Mouse (Mus musculus) limb, embryonic 15.5 days (tissue): Measurements from ENCODE around the gene Adra2a. TPM values are rescaled to one million over a fixed set of nuclear protein-coding genes. Genes with fewer than 3 reads are reported as not detected.

Source experiments
- ATAC-seq: fragments of 200-750 bp; cut with Nextera tagmentation; 2 replicates; pipeline ENCODE4 v1.8.0; 2017; ENCODE audit warnings: low read depth, moderate TSS enrichment; ENCODE audit not compliant: insufficient number of reproducible peaks, low FRiP score, low TSS enrichment
- H3K27ac ChIP-seq: fragments of 300-500 bp; sonication (generic); 2 replicates; pipeline ENCODE4 v1.5.1; 2015; ENCODE audit warnings: moderate library complexity, mild to moderate bottlenecking, inconsistent platforms
- H3K27me3 ChIP-seq: fragments of 300-500 bp; sonication (generic); 2 replicates; pipeline ENCODE4 v1.6.1; 2015; ENCODE audit warnings: inconsistent platforms
- H3K36me3 ChIP-seq: fragments of 300-500 bp; sonication (generic); 2 replicates; pipeline ENCODE4 v1.6.1; 2015; ENCODE audit warnings: inconsistent platforms
- H3K4me1 ChIP-seq: fragments of 300-500 bp; sonication (generic); 2 replicates; pipeline ENCODE4 v1.6.1; 2015; ENCODE audit warnings: inconsistent platforms
- H3K4me2 ChIP-seq: fragments of 300-500 bp; sonication (generic); 2 replicates; pipeline ENCODE4 v1.6.1; 2015; ENCODE audit warnings: mild to moderate bottlenecking, inconsistent platforms
- H3K4me3 ChIP-seq: fragments of 300-500 bp; sonication (generic); 2 replicates; pipeline ENCODE4 v1.5.1; 2015; ENCODE audit warnings: mild to moderate bottlenecking, inconsistent platforms
- H3K9ac ChIP-seq: fragments of 300-500 bp; sonication (generic); 2 replicates; pipeline ENCODE4 v1.6.1; 2015; ENCODE audit warnings: inconsistent platforms
- H3K9me3 ChIP-seq: fragments of 300-500 bp; sonication (generic); 2 replicates; pipeline ENCODE4 v1.6.1; 2016; ENCODE audit warnings: inconsistent platforms
- WGBS: fragments of 180-500 bp; shearing (Covaris S2); methylation state at CpG from one replicate; pipeline ENCODE4 v1.1.7; 2015; 5-methylcytosine and 5-hydroxymethylcytosine counted together
- polyA plus RNA-seq: library from polyadenylated mRNA; unstranded; fragments of >200 nt; fragmentation: Nextera tagmentation; extraction: Ambion mirVana; gene quantifications from 2 replicates; pipeline ENCODE4 v1.2.1, GENCODE M21; 2015

Gene Adra2a
- polyA plus RNA-seq, 1 experiment from 2014 or later: 0.77 TPM

- Histone ChIP-seq H3K4me3 (peak overlapping the region; percentile 53), H3K27ac (no peak overlapping the region), H3K9ac (no peak overlapping the region), H3K36me3 (no peaks in the 10 kb centered on the region), H3K9me3 (no peaks in the 10 kb centered on the region), H3K4me1 (peaks cover 37% of the 10 kb centered on the region), H3K27me3 (peaks cover 74% of the 10 kb centered on the region), H3K4me2 (peak overlapping the region; percentile 99)
- ATAC-seq: no peak
- 2% methylated on average over 55 of the region's 55 CpGs for WGBS
These were observed 2.2 kb downstream of the Adra2a start for GRCm38 (mm10) chr19:54045931-54046683.

GRCm38 (mm10) chr19:54046684-54047070, 2.7 kb downstream of the Adra2a start:
- Histone ChIP-seq H3K9me3 (no peaks in the 10 kb centered on the region), H3K27ac (no peak overlapping the region), H3K4me2 (peak overlapping the region; percentile 99), H3K9ac (peak overlapping the region; percentile 26; the same call in 1 of the 2 replicates), H3K27me3 (peaks cover 79% of the 10 kb centered on the region), H3K36me3 (no peaks in the 10 kb centered on the region), H3K4me1 (peaks cover 37% of the 10 kb centered on the region), H3K4me3 (peak overlapping the region; percentile 53)
- ATAC-seq: no peak
- WGBS: 2% methylated on average over 46 of the region's 46 CpGs

- H3K4me3 ChIP-seq: peak overlapping the region; percentile 53
- ATAC-seq: no peak
- 2% methylated on average over 27 of the region's 27 CpGs for WGBS
- no peaks in the 10 kb centered on the region for H3K36me3 ChIP-seq
- H3K27ac ChIP-seq: no peak overlapping the region
- H3K9me3 ChIP-seq: no peaks in the 10 kb centered on the region
- H3K4me1 ChIP-seq: peaks cover 37% of the 10 kb centered on the region
- H3K4me2 ChIP-seq: peak overlapping the region; percentile 99
- H3K9ac ChIP-seq: no peak overlapping the region
- peaks cover 84% of the 10 kb centered on the region for H3K27me3 ChIP-seq
These were observed 3.6 kb downstream of the Adra2a start for GRCm38 (mm10) chr19:54047386-54048050.

GRCm38 (mm10) chr19:54048161-54048885, 4.4 kb downstream of the Adra2a start:
- H3K4me2 ChIP-seq: no peak overlapping the region
- H3K9ac ChIP-seq: no peak overlapping the region
- no peak overlapping the region for H3K4me3 ChIP-seq
- no peaks in the 10 kb centered on the region for H3K9me3 ChIP-seq
- no peaks in the 10 kb centered on the region for H3K36me3 ChIP-seq
- H3K27ac ChIP-seq: no peak overlapping the region
- peaks cover 83% of the 10 kb centered on the region for H3K27me3 ChIP-seq
- no peak for ATAC-seq
- 6% methylated on average over 13 of the region's 13 CpGs for WGBS
- peaks cover 37% of the 10 kb centered on the region for H3K4me1 ChIP-seq

GRCm38 (mm10) chr19:54051651-54052050, 7.7 kb downstream of the Adra2a start:
- H3K4me1 ChIP-seq: peaks cover 14% of the 10 kb centered on the region
- no peak overlapping the region for H3K4me2 ChIP-seq
- H3K27me3 ChIP-seq: peaks cover 56% of the 10 kb centered on the region
- H3K9ac ChIP-seq: no peak overlapping the region
- H3K9me3 ChIP-seq: no peaks in the 10 kb centered on the region
- no peaks in the 10 kb centered on the region for H3K36me3 ChIP-seq
- no peak for ATAC-seq
- no peak overlapping the region for H3K27ac ChIP-seq
- 57% methylated on average over 4 of the region's 4 CpGs for WGBS
- H3K4me3 ChIP-seq: no peak overlapping the region

- no peak for ATAC-seq
- H3K4me3 ChIP-seq: no peak overlapping the region
- no peaks in the 10 kb centered on the region for H3K9me3 ChIP-seq
- no peak overlapping the region for H3K27ac ChIP-seq
- 74% methylated on average over 5 of the region's 5 CpGs for WGBS
- H3K27me3 ChIP-seq: peaks cover 18% of the 10 kb centered on the region
- no peak overlapping the region for H3K4me2 ChIP-seq
- H3K36me3 ChIP-seq: no peaks in the 10 kb centered on the region
- no peak overlapping the region for H3K9ac ChIP-seq
- no peaks in the 10 kb centered on the region for H3K4me1 ChIP-seq
These were observed 11.9 kb downstream of the Adra2a start for GRCm38 (mm10) chr19:54055845-54056244.

- Histone ChIP-seq H3K9ac (no peak overlapping the region), H3K4me2 (no peak overlapping the region), H3K9me3 (no peaks in the 10 kb centered on the region), H3K27ac (no peak overlapping the region), H3K4me3 (no peak overlapping the region), H3K36me3 (no peaks in the 10 kb centered on the region), H3K27me3 (no peaks in the 10 kb centered on the region), H3K4me1 (no peaks in the 10 kb centered on the region)
- ATAC-seq: no peak
- 84% methylated on average over 7 of the region's 7 CpGs for WGBS
These were observed 24.5 kb downstream of the Adra2a start for GRCm38 (mm10) chr19:54068447-54068846.

GRCm38 (mm10) chr19:54070521-54070920, 26.6 kb downstream of the Adra2a start:
- Histone ChIP-seq H3K27me3 (no peaks in the 10 kb centered on the region), H3K4me1 (no peaks in the 10 kb centered on the region), H3K4me3 (no peak overlapping the region), H3K9me3 (no peaks in the 10 kb centered on the region), H3K4me2 (no peak overlapping the region), H3K36me3 (no peaks in the 10 kb centered on the region), H3K27ac (no peak overlapping the region), H3K9ac (no peak overlapping the region)
- WGBS: 63% methylated on average over 5 of the region's 5 CpGs
- ATAC-seq: no peak

- H3K4me3 ChIP-seq: no peak overlapping the region
These were observed 28.4 kb downstream of the Adra2a start for GRCm38 (mm10) chr19:54072233-54072800.

GRCm38 (mm10) chr19:54076362-54077349, 32.7 kb downstream of the Adra2a start:
- Histone ChIP-seq H3K27ac (no peak overlapping the region), H3K27me3 (no peaks in the 10 kb centered on the region), H3K36me3 (no peaks in the 10 kb centered on the region), H3K4me1 (no peaks in the 10 kb centered on the region), H3K9ac (no peak overlapping the region), H3K4me2 (no peak overlapping the region), H3K4me3 (no peak overlapping the region), H3K9me3 (no peaks in the 10 kb centered on the region)
- 41% methylated on average over 10 of the region's 10 CpGs for WGBS
- no peak for ATAC-seq

More at GRCm38 (mm10) chr19:54072233-54072800, 28.4 kb downstream of the Adra2a start:
- Histone ChIP-seq H3K4me1 (no peaks in the 10 kb centered on the region), H3K36me3 (no peaks in the 10 kb centered on the region), H3K4me2 (no peak overlapping the region), H3K27ac (no peak overlapping the region), H3K27me3 (no peaks in the 10 kb centered on the region), H3K9ac (no peak overlapping the region), H3K9me3 (no peaks in the 10 kb centered on the region)
- ATAC-seq: no peak
- 72% methylated on average over 5 of the region's 5 CpGs for WGBS

- Histone ChIP-seq H3K9ac (no peak overlapping the region), H3K4me1 (no peaks in the 10 kb centered on the region), H3K27me3 (no peaks in the 10 kb centered on the region), H3K4me2 (no peak overlapping the region), H3K27ac (no peak overlapping the region), H3K9me3 (no peaks in the 10 kb centered on the region), H3K4me3 (no peak overlapping the region), H3K36me3 (no peaks in the 10 kb centered on the region)
- WGBS: 76% methylated on average over 9 of the region's 9 CpGs
- ATAC-seq: no peak
These were observed 37.4 kb downstream of the Adra2a start for GRCm38 (mm10) chr19:54081303-54081702.
